Mouse (Mus musculus): ENCODE data around the gene Nsmce4a.
"Not testable (repeated sequence)": the region's sequence is repeated elsewhere in the genome, so short reads cannot be mapped to it uniquely, and the experiment has no call there.

Nsmce4a gene

DNA sequence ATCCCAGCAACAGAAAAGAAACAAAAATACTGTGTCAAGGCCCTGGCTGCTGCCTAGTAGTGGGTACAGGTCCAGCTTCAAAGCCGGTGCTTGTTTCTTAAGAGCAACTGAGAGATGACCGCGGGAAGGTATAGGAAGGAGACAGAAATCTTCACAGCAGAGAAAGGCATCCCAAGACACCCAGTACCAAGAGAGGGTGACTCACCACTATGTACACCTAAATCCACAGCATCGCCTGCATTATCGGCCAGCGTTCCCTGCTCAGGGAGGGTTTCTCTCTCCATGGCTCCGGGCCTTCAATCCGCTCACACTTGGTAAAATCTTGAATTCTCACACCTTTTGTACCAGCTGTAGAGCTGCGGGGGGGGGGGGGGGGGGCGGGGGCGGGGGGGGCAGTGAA lies at the start of gene Nsmce4a:
Gene Nsmce4a (minus strand): TSS at position 298 of the 400 bp plus-strand sequence.
- no peak for DNase-seq

DNA sequence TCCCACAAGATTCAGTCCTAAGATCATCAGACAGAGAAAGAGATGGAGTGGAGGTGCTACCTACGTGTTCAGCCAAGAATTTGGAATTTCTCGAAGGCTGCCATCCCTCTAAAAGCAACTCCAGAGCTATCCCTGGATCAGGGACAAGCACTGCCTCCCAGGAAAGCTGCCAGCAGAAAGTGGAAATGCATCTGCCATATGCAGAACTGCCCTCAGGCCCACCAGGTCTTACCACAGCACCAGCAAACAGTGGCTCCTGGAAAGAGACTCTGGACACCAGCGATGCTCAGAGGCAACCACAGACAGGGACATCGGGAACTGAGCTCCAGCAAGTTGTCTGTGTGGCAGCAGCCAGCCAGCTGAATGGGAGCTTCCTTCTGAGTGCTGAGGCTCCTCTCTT lies 49.4 kb upstream of the Nsmce4a start:
- DNase-seq = peak in 1 of 2 experiments; percentile 16

DNA sequence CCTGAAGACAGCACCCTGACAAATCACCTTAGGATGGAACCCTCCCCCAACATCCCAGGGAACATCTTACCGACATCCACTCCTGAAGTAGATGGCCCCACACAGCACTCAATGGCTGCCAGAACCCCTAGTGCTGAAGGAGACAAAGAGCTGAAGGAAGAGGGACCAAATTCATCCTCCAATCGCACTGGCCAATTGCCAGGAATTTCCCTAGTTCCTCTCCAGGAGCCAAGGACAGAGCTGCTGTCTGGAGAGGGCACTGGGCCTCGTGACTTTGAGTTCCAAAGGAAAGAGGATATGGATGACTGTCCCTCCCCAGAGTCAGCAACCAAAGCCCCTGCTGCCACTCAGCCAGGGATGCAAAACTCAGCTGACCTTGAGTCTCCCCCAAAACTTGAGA lies 49.0 kb upstream of the Nsmce4a start:
- DNase-seq = no peak

DNA sequence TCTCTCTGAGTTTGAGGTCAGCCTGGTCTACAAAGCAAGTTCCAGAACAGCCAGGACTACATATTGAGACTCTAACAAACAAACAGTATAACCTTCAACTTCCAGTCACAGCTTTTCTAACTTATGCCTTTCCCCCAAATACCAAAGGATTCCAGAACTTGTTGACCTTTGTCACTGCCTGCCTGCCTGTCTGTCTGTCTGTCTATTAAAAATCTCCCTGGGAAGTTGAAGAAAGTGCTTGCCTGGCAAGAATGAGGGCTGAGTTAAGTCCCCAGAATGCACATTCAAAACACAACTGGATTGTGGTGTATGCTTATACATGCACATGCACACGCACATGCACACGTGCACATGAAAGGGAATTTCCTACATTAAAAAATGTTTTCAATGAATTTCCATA lies 48.1 kb upstream of the Nsmce4a start:
- DNase-seq = no peak

DNA sequence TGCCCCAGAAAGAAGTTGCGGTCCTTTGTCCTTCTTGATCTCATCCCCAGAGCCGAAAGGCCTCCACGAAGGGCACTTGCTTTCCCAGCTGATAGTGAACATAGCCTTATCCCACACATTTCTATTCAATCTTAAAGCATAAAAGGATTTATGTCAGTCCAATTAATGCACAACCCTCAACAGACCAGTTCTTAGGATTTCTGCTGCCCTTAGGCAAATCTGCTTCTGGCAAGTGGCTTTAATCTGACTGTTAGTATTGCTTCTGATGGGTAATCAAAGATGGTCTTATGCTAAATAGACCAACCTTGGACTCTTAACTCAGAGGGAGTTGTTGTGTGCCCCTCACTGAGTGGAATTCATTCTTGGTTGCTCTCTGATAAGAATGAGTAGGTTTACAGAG lies 44.7 kb upstream of the Nsmce4a start:
- no peak for DNase-seq

DNA sequence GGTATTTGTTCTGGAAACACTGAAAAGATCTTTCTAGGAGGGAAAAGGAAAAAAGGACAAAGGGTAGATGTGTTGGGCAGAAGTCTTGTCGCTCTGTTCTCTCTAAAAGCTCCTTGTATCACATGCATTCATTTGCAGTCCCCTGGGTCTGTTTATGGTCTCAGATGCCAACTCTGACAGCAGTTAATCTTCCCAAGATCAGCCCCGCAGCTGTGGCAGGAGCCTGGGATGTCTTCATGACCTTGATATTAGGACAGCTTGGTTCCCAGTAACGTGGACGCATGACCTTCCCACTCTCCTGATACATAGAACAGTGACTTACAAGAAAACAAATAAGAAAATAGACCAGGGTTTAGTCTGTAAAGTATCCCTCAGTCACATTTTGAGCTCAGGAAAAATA lies 41.1 kb upstream of the Nsmce4a start:
- no peak for DNase-seq

DNA sequence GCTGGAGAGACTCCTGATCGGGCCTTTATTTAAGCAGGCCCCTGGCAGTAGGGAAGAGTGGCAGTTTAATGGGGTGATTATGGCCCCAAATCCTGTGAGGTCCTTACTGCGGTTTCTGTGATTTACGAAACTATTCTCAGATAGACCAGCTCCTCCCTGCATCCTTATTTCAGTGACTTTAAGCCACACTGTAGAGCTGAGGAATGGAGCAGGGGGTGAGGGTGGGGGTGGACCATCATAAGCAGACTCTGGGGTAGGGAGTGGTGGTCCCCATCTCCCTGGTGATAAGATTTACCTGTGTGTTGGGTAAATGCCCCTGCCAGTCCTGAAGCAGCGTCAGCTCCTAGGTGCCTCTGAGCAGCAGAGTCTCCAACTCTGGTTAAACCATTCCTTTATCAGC lies 34.0 kb upstream of the Nsmce4a start:
- DNase-seq = no peak

DNA sequence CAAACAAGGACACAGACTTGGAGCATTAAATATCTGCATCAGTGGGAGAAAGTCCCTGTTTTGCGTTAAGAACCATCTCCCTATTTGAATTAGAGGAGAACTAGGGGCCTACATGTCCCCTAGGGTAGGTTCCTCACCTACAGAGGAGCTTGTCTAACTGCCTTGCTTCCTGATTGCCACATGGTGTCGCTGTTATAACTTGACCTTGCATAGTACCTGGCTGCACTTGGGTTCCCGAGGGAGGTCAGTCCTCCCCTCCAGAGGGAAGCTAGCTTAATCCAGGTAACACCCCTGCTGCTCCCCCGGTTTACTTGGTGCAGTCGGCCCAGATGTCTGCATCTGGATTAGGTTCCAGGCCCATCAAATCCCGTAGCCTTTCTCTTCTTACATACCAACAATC lies 32.2 kb upstream of the Nsmce4a start:
- no peak for DNase-seq

DNA sequence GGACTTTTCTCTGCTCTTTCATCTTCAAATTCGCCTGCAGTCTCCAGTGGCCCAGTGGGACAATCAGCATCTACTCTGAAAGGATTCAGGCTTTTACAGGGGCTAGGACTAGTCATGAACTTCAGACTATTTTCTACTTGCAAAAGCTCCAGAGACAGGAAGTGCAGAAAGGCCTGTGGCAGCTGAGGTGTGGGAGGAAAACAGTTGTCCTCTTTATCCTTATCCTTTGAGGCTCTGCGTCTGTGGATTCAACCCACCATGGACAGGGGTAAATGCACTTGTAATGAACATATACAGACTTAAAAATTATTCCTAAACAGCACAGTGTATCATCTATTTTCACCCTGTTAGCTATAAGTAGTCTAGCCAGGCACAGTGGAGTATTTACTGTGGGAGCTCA lies 31.5 kb upstream of the Nsmce4a start:
- no peak for DNase-seq

DNA sequence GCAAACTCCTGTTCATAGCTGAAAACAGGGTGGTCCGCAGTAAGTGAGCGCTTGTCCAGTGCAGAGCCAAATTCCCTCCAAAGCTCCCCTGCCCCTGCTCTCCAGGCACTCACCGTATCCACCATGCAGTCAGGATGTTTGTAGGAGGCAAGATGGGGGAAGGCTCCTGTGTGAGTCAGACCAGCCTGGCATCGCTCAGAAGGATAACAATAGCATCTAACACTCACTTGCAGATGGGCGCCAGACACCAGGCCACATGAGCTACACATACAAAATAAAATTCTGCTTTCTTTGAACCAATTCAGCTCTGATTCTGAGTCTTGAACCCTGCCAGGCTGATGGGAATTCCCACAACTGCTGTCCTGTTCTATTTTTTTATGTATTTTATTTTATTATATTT lies 30.6 kb upstream of the Nsmce4a start:
- no peak for DNase-seq

DNA sequence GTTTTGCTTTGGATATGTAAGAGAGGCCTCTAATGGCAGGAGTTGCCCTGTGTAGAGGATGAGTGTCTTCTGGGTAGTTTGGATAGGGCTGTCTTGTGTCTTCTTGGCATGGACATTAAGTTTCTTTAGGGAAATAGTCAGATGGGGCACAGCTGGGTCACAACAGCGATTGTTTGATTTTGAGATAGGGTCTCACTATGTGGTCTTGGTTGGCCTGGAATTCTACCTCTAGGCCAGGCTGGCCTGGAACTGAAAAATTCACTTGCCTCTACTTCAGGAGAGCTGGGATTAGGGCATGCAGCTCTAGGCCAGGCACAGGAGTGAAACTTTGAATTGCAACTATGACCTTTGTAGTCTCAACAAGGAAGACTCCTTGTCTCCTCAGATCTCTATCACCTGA lies 29.9 kb upstream of the Nsmce4a start:
- DNase-seq = no peak

DNA sequence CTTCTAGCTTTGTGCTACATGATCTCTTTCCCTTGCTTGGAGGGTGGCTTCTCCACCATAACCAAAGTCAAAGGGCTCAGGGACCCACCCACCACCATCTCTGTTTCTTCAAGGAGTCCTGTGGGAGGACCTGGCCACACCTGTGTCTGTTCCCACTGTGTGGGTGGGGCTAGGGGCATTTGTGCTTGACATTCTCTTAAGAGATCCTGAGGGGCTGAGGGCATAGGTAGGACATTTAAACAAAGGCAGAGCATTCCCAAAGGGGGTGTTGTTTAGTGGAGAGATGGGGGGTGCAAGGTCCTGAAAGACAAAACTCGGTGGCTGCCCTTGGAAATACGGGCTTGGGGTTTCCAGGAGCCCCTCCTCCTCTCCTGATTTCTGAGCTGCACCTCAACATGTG lies 27.6 kb upstream of the Nsmce4a start:
- DNase-seq = no peak

DNA sequence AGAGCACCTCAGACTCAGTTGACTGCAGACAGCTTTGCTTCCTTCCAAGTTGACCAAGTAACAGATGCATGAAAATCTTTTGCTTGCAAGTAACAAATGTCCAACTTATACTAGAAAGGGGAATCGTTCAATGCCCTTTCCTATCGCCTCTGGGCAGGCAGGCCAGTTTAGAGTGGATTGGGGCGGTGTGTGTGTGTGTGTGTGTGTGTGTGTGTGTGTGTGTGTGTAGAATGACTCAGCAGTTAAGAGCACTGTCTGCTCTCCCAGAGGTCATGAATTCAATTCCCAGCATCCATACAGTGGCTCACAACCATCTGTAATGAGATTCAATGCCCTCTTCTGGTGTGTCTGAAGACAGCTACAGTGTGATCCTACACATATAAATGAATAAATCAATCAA lies 27.2 kb upstream of the Nsmce4a start:
- DNase-seq = no peak

DNA sequence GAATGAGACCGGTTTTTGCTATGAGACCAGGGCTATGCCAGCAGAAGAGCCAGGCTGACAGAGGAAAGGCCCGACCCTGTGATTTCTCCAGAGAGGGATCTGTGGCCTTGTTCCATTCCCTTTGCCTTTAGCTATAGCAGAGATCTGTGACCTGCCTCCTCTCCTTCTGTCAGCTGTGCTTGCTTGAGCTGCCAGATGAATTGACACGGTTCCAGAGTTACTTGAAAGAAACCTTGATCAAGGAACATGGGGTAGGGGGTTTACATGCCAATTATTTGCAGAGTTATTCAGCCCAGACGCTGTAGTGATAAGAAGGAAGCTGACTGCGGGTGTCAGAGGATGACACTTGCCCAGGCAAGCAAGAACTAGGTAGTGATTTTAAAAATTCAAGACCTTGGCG lies 24.6 kb upstream of the Nsmce4a start:
- no peak for DNase-seq

DNA sequence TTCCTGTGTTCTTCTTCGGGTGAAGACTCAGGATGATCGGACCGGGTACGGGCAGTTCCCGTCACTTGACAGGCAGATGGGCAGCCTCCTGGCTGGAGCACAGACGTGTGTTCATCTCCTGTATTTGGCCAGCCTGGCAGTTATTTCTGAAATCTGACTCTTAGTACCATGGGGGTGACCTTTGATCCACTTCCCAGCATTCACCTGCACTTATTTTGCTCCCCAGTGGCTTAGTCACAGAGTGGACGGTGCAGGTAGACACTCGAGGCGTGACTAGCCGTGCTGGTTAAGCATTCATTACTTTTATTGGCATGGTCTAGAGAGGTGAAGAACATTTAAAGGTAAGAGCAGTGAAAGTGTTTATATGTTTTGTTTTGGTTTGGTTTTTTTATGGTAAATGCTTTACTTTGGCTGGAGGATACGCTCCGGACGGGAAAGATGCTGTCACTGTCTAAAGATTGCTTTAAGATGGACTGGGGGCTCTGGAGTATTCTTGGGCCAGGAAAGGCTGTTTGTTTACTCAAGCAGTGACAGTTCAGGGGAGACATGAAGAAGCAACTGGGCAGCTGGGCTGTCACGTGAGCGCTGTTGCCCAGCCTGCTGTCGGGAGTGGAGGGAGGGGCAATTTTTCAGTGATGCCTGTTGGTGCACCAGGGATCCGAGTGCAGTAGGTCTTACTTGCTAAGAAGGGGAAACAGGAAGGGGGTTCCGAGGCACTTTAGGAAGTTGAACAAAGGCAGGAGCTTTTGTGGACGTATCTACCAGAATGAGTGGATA lies 23.3 kb upstream of the Nsmce4a start:
- DNase-seq = not testable (repeated sequence)

DNA sequence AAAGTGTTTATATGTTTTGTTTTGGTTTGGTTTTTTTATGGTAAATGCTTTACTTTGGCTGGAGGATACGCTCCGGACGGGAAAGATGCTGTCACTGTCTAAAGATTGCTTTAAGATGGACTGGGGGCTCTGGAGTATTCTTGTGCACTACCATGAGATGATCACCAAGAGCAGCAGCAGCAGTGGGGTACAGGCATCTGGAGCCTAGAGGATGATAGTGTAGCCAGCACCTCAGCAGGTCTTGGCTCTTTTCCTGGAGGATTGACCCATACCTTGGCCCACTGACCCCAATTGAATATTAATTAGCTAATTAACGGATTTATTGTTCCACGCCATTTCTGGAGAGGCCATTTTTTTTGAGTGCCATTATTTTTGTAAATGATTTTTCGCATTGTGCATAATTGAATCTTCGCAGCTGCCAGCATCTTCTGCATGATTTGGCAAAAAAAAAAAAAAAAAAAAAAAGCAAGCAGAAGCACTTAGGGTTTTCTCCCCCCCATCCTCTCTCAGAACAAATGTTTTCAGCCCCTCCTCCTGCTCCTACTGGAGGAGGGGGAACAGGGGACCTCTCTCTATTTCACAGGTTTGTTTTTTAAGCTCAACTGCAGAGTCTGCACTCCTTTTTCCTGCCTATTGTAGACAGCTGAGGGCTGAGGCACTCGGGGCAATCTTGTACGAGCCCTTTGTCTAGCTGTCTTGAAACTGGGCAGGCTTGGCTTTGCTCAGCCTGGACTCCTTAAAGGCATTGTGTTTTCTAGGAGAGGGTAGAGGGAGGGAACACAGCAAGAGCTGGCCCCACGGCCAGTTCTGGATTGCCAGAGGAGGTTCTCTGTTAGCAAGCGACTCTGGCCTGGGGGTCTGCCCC lies 20.7 kb upstream of the Nsmce4a start:
- DNase-seq = not testable (repeated sequence)

DNA sequence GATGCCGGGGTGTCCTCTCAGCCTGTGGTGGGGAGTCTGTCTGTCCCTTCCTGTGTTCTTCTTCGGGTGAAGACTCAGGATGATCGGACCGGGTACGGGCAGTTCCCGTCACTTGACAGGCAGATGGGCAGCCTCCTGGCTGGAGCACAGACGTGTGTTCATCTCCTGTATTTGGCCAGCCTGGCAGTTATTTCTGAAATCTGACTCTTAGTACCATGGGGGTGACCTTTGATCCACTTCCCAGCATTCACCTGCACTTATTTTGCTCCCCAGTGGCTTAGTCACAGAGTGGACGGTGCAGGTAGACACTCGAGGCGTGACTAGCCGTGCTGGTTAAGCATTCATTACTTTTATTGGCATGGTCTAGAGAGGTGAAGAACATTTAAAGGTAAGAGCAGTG lies 20.1 kb upstream of the Nsmce4a start:
- not testable (repeated sequence) for DNase-seq

DNA sequence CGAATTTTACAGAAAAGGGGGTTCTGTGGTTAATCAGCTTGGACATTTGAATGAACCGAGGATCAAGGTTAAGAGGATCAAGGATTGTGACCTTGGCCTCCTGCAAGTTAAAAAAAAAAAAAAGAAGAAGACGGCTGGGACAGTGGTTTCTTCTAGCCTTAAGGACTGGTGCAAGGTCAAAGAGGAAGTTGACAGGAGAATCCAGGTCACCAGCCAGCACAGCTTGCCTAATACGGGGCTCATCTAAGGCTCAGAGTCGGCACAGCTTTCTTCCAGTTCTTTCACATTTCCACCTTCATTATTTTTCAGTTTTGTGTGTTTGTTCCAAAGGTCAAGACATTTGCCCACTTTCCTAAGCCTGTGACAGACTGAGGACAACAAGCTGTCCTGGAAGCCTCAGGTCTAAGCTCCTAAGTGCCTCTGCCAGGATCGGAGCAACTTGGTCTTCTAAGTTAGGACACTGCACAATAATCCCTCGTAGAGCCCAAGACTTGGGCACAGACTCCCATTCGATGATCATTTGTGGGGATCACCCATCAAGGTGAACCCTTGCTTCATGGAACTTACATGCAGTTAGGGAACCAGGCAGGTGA lies 18.0 kb upstream of the Nsmce4a start:
- no peak for DNase-seq

DNA sequence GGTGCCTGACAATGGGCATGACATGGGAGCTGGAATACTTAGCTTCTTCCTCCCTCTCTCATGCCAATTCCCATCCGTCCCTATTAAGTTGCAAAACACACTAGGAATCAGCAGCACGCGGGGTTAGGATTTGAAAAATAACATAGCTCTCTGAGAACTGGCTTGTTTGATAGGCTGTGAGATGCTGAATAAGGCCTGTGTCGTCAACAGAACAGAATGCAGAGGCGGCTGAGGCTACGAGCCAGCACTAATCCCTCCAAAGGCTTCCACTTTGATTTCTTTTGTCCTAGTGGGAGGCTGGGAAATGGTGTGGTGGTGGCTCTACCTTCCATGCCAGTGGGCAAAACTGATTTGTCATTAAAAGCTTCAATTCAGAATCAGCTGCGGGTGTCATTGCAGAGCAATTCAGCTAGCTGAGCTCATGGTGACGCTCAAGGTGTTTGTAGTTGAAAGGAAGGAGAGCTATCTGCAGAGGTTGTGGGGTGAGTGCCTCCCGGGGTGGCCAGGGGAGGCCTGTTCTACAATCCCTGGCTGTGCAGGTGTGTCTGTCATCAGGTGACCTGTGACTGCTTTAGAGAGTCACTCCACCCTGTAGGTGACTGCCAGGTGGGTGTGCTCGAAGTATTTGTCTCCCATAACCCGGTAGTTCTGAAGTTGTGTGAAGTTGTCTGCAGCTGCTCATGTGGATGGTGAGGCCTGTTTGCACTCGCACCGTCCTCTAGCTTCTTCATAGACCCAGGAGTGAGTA lies 17.3 kb upstream of the Nsmce4a start:
- DNase-seq = no peak

DNA sequence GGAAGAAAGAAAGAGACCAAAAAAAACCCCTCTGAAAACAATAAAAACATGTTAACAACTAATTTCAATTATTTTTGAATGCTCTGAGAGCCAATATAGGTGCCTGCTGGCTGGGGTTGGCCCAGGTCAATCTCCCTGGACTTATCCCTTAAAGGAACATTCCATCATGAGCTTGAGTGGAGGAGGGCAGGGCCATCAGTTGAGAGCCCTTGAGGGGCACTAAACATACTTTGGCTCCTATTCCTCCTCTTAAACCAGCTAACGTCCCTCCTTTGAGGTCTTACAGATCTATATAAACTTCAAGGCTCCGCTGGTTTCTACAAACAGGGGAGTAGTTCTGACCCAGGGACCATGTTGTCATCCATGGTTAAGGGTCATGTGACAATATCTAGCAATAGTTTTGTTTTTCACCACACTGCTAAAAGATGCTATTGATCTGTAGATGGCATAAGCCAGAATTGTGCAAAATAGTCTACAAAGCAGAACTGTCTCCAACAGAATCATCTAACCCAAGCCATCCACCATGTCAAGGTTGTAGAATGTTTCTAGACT lies 13.7 kb upstream of the Nsmce4a start:
- no peak for DNase-seq

DNA sequence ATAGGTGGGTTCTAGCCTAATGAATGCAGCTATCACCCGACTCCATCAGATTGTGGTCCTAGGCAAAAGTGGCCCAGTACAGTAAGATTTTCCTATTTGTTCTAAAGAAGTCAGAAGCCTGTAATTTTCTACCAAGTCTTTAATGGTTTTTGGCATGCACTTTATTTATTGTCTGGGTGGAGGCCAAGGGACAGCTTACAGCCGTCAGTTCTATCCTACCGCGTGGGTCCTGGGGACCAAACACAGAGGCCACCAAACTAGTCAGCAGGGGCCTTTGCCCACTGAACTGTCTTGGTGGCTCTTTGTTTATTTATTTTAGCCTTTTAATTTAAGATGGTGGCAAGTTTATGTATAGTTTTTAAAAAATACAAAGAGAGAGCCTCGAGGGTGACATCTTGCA lies 5.7 kb upstream of the Nsmce4a start:
- DNase-seq = no peak

DNA sequence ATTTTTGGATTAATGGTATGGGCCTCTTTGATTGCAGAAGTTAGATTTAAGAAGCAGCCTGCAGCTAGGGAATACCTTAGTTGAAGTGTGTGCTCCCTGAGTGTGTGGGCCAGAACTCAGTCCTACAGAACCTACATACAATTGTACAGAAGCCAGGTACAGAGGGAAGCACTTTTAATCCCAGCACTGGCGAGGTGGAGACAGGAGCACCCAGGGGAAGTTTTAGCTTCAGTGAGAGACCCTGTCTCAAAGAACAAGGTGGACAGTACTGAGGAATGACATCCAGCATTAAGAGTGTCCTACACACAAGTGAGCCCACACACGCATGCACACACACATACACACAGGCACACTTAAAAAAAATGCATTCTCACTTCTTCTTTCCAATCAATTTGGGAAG lies 5.1 kb upstream of the Nsmce4a start:
- no peak for DNase-seq

Data from cerebellum, postnatal 25 days (tissue).